Mouse (Mus musculus) CH12.LX (cell line): ENCODE measurements around the gene Amn.

ENCODE experiments used
- BHLHE40 ChIP-seq: IDR thresholded peaks from 2 replicates; pipeline ENCODE4 v1.6.1; 2011; ENCODE audit warnings: mild to moderate bottlenecking, low read depth, low read length, improper control_type of control experiment
- CTCF ChIP-seq, 2 experiments: IDR thresholded peaks in 1 of 2; conservative IDR thresholded peaks in 1 of 2; 2 replicates each; pipeline ENCODE4 v1.5.1; 2011 to 2012; ENCODE audit warnings: low read depth in 2 of 2, low read length in 2 of 2, improper control_type of control experiment in 1 of 2, inconsistent platforms in 1 of 2, mild to moderate bottlenecking in 1 of 2, moderate library complexity in 1 of 2
- E2F4 ChIP-seq: IDR thresholded peaks from 2 replicates; pipeline ENCODE4 v1.6.1; 2011; ENCODE audit warnings: low read depth, low read length, improper control_type of control experiment; ENCODE audit not compliant: insufficient replicate concordance
- ELF1 ChIP-seq: IDR thresholded peaks from 2 replicates; pipeline ENCODE4 v1.6.1; 2014; ENCODE audit warnings: low read depth, mild to moderate bottlenecking, inconsistent platforms, low read length, improper control_type of control experiment
- GABPA ChIP-seq: IDR thresholded peaks from 2 replicates; pipeline ENCODE4 v1.6.1; 2012; ENCODE audit warnings: low read depth, low read length, improper control_type of control experiment, inconsistent platforms; ENCODE audit not compliant: insufficient replicate concordance
- MEF2A ChIP-seq: IDR thresholded peaks from 2 replicates; pipeline ENCODE4 v1.6.1; 2014; ENCODE audit warnings: low read depth, mild to moderate bottlenecking, inconsistent platforms, low read length, improper control_type of control experiment, borderline replicate concordance
- NELFE ChIP-seq: IDR thresholded peaks from 2 replicates; pipeline ENCODE4 v1.6.1; 2011; ENCODE audit warnings: low read depth, low read length, improper control_type of control experiment
- POLR2A ChIP-seq: IDR thresholded peaks from 2 replicates; pipeline ENCODE4 v1.6.1; 2011; ENCODE audit warnings: low read depth, mild to moderate bottlenecking, improper control_type of control experiment, low read length
- SIN3A ChIP-seq: IDR thresholded peaks from 2 replicates; pipeline ENCODE4 v1.6.1; 2012; ENCODE audit warnings: low read length, improper control_type of control experiment, inconsistent platforms
- UBTF ChIP-seq: IDR thresholded peaks from 2 replicates; pipeline ENCODE4 v1.6.1; 2012; ENCODE audit warnings: low read depth, mild to moderate bottlenecking, inconsistent platforms, low read length, improper control_type of control experiment, moderate library complexity
- USF1 ChIP-seq: IDR thresholded peaks from 2 replicates; pipeline ENCODE4 v1.6.1; 2014; ENCODE audit warnings: low read depth, mild to moderate bottlenecking, inconsistent platforms, low read length, improper control_type of control experiment

GRCm38 (mm10) chr12:111225197-111225780, 45.6 kb upstream of the Amn start:
- TF ChIP-seq E2F4 = no peak
- no peak for TF ChIP-seq GABPA
- TF ChIP-seq MEF2A = no peak
- TF ChIP-seq ELF1 = no peak
- TF ChIP-seq NELFE = no peak
- no peak for TF ChIP-seq USF1
- TF ChIP-seq CTCF (conservative IDR thresholded peaks at IDR 0.05 in 1 of 2, IDR thresholded peaks at IDR 0.05 in 1 of 2; ENCODE audit: low read depth in 2 of 2, low read length in 2 of 2) = no peak
- TF ChIP-seq UBTF = no peak
- TF ChIP-seq POLR2A = no peak
- no peak for TF ChIP-seq SIN3A
- no peak for TF ChIP-seq BHLHE40
